Mouse (Mus musculus) neural tube, embryonic 14.5 days (tissue): ENCODE measurements around the gene Pafah2. TPM values are rescaled to one million over a fixed set of nuclear protein-coding genes. Genes with fewer than 3 reads are reported as not detected.
A peak's percentile ranks its signal among the peaks of the same experiment; 100 is the strongest.

Experiments used
- ATAC-seq: fragments of 200-750 bp; cut with Nextera tagmentation; 2 replicates; pipeline ENCODE4 v1.8.0; 2017; ENCODE audit warnings: low read depth, mild to moderate bottlenecking, moderate TSS enrichment, moderate library complexity
- H3K27ac ChIP-seq: fragments of 300-500 bp; sonication (generic); 2 replicates; pipeline ENCODE4 v1.5.1; 2014; ENCODE audit warnings: low read depth, mild to moderate bottlenecking, control low read depth, low read length, moderate library complexity, mixed read lengths
- H3K27me3 ChIP-seq: fragments of 300-500 bp; sonication (generic); 2 replicates; pipeline ENCODE4 v1.6.1; 2014; ENCODE audit warnings: low read length; ENCODE audit not compliant: control insufficient read depth, insufficient read depth
- H3K36me3 ChIP-seq: fragments of 300-500 bp; sonication (generic); 2 replicates; pipeline ENCODE4 v1.6.1; 2014; ENCODE audit warnings: low read length, mixed read lengths; ENCODE audit not compliant: control insufficient read depth, insufficient read depth
- H3K4me1 ChIP-seq: fragments of 300-500 bp; sonication (generic); 2 replicates; pipeline ENCODE4 v1.6.1; 2014; ENCODE audit warnings: low read length; ENCODE audit not compliant: control insufficient read depth, insufficient read depth
- H3K4me2 ChIP-seq: fragments of 300-500 bp; sonication (generic); 2 replicates; pipeline ENCODE4 v1.6.1; 2014; ENCODE audit warnings: mild to moderate bottlenecking, low read depth, low read length, control low read depth
- H3K4me3 ChIP-seq: fragments of 300-500 bp; sonication (generic); 2 replicates; pipeline ENCODE4 v1.5.1; 2014; ENCODE audit warnings: low read depth, low read length, control low read depth, mixed read lengths
- H3K9ac ChIP-seq: fragments of 300-500 bp; sonication (generic); replicated peaks from 2 replicates; pipeline ENCODE4 v1.6.1; 2014; ENCODE audit warnings: low read depth, mild to moderate bottlenecking, control low read depth, low read length, mixed read lengths
- H3K9me3 ChIP-seq: fragments of 300-500 bp; sonication (generic); 2 replicates; pipeline ENCODE4 v1.6.1; 2016; ENCODE audit warnings: low read length; ENCODE audit not compliant: control insufficient read depth
- WGBS: fragments of 180-500 bp; shearing (Covaris S2); extraction: QIAGEN DNeasy Blood & Tissue Kit; methylation state at CpG from one replicate; pipeline ENCODE4 v1.1.7; 2014; 5-methylcytosine and 5-hydroxymethylcytosine counted together
- polyA plus RNA-seq: library from polyadenylated mRNA; unstranded; fragments of >200 nt; fragmentation: Nextera tagmentation; extraction: Ambion mirVana; gene quantifications from 2 replicates; pipeline ENCODE4 v1.2.1, GENCODE M21; 2014

Pafah2 gene
- polyA plus RNA-seq, 1 experiment from 2014 or later = 7.7 TPM

GRCm38 (mm10) chr4:134468215-134468575 is 72.1 kb downstream of the Pafah2 start, which contains the start of gene Stmn1:
Gene Stmn1, plus strand, starts transcription at chr4:134468320.
- H3K36me3 ChIP-seq = peaks cover 22% of the 10 kb centered on the region
- peak; percentile 95 for ATAC-seq
- peak within 1 kb of the TSS; percentile 97 for H3K27ac ChIP-seq
- H3K9me3 ChIP-seq = no peaks in the 10 kb centered on the region
- peaks cover 35% of the 10 kb centered on the region for H3K4me1 ChIP-seq
- no peaks in the 10 kb centered on the region for H3K27me3 ChIP-seq
- H3K4me2 ChIP-seq = peak within 1 kb of the TSS; percentile 92
- H3K9ac ChIP-seq = peak within 1 kb of the TSS; percentile 94
- WGBS = 2% methylated on average over 28 of the region's 31 CpGs
- peak within 1 kb of the TSS; percentile 73 for H3K4me3 ChIP-seq

DNA sequence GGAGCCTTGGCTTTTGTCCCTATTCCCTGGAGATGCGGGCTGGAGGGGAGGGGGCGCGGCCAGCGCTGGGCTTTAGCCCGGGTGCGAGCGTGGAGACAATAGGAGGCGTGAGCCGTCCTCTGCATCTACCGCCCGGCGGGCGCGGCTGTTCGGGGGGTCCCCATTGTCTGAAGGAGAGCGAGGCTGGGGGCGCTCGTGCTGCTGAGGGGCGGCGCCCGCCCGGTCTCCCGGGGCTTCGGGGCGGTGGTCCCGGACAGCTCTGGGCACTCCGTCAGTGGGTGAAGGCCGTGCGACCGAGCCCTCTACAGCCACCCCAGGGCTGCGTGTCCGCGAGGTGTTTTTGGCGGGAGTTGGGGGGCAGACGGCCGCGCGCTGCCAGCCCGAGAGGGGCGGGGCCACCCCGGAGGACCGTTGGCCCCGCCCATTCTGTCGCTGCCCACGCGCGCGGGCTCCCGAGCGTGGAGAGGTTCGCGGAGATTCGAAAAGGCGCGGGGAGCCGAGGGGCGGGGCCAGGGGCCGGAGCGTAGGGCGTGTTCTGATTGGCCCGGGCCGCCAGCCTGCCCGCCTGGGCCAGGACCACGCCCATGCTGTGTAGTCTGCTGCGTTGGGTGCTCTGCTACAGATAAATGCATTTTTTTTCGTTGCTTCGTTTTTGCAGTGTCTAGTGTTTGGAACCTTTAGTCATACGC is 72.6 kb downstream of the Pafah2 start:
- H3K27me3 ChIP-seq = no peaks in the 10 kb centered on the region
- H3K9ac ChIP-seq = peak overlapping the region; percentile 94
- WGBS = under 1% methylated on average over 67 of the region's 68 CpGs
- H3K4me2 ChIP-seq = peak overlapping the region; percentile 92
- no peaks in the 10 kb centered on the region for H3K9me3 ChIP-seq
- H3K27ac ChIP-seq = peak overlapping the region; percentile 97
- peaks cover 36% of the 10 kb centered on the region for H3K4me1 ChIP-seq
- H3K36me3 ChIP-seq = peaks cover 23% of the 10 kb centered on the region
- H3K4me3 ChIP-seq = peak overlapping the region; percentile 73
- peak; percentile 82 for ATAC-seq

DNA sequence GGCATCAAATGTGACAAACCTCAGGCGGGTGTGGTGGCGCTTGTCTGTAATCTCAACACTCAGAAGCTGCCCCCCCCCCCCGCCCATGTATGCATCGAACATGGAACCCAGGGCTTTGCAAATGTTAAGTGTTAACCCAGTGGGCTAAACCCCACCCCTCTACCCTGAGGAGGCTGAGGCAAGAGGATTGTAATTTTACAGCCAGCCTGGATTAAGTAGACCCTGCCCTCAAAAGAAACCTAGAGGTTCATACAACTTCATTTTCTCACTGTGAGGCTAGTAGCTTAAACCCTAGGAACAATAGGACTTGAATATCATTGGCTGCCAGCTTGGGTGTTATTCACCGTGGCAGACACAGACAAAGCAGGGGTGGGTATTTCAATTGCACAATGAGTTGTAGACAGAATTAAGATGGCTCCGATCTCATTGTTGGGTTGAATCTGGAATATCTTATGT is 73.2 kb downstream of the Pafah2 start:
- ATAC-seq = peak; percentile 15; the same call in 1 of the 2 replicates
- peak overlapping the region; percentile 73 for H3K4me3 ChIP-seq
- peak overlapping the region; percentile 92 for H3K4me2 ChIP-seq
- no peaks in the 10 kb centered on the region for H3K27me3 ChIP-seq
- WGBS = 3% methylated on average over 6 of the region's 6 CpGs
- peaks cover 29% of the 10 kb centered on the region for H3K36me3 ChIP-seq
- peak overlapping the region; percentile 94 for H3K9ac ChIP-seq
- peaks cover 43% of the 10 kb centered on the region for H3K4me1 ChIP-seq
- no peaks in the 10 kb centered on the region for H3K9me3 ChIP-seq
- H3K27ac ChIP-seq = peak overlapping the region; percentile 97

GRCm38 (mm10) chr4:134469985-134470384 is 73.9 kb downstream of the Pafah2 start:
- H3K4me3 ChIP-seq = peak overlapping the region; percentile 73
- peaks cover 45% of the 10 kb centered on the region for H3K4me1 ChIP-seq
- H3K36me3 ChIP-seq = peaks cover 35% of the 10 kb centered on the region
- H3K9me3 ChIP-seq = no peaks in the 10 kb centered on the region
- peak overlapping the region; percentile 94 for H3K9ac ChIP-seq
- no peaks in the 10 kb centered on the region for H3K27me3 ChIP-seq
- peak overlapping the region; percentile 97 for H3K27ac ChIP-seq
- no peak for ATAC-seq
- H3K4me2 ChIP-seq = peak overlapping the region; percentile 92
- 22% methylated on average over 3 of the region's 3 CpGs for WGBS

GRCm38 (mm10) chr4:134471469-134471868 is 75.3 kb downstream of the Pafah2 start:
- peak overlapping the region; percentile 94; the same call in 1 of the 2 replicates for H3K9ac ChIP-seq
- ATAC-seq = no peak
- H3K4me1 ChIP-seq = peaks cover 37% of the 10 kb centered on the region
- H3K9me3 ChIP-seq = no peaks in the 10 kb centered on the region
- peak overlapping the region; percentile 70 for H3K27ac ChIP-seq
- H3K4me3 ChIP-seq = peak overlapping the region; percentile 73
- peak overlapping the region; percentile 92 for H3K4me2 ChIP-seq
- peaks cover 38% of the 10 kb centered on the region for H3K36me3 ChIP-seq
- no peaks in the 10 kb centered on the region for H3K27me3 ChIP-seq

DNA sequence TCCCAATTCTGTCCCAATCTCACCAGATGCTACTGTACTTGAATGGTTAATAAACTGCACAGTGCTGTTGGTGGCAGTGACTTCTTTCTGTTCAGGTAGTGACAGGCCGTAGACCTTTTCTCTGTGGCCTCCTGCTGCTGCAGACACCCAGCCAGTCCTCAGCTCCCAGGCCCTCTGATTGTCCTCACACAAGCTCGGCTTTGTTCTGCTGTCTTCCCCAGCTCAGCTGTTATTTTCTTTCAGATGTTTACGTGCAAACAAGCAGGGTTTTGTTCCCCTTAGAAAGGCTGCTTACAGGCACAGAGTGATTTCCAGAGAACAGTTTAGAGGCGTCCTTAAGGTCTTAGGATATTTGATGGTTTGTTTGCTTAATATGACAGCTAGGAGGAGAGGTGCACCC is 77.6 kb downstream of the Pafah2 start:
- WGBS = 44% methylated on average over 4 of the region's 4 CpGs
- Histone ChIP-seq H3K4me1 (peaks cover 31% of the 10 kb centered on the region), H3K36me3 (peaks cover 46% of the 10 kb centered on the region), H3K27me3 (no peaks in the 10 kb centered on the region), H3K4me2 (no peak overlapping the region; the same call in 1 of the 2 replicates), H3K9ac (0 out of 2 replicates have a peak overlapping the region, but pooled peaks have one; percentile 8), H3K4me3 (no peak overlapping the region), H3K27ac (peak overlapping the region; percentile 80), H3K9me3 (no peaks in the 10 kb centered on the region)
- no peak for ATAC-seq

DNA sequence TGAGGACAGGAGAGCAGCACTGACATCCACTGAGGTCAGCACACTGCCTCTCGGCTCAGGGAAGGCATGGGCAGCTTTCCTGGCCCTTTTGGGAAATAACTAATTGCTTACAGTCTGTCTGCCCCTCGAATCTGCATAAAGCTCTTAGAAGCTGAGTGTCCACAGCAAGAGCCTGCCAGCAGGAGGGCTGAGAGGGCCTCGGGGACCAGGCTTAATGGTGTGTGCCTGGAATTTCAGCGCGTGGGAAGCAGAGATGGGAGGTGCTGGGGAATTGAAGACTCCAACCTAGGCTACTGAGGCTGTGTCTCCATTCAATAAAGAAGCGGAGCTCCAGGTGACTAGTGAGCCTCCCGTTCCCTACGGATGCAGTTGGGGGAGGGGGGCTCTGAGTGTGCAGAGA is 78.1 kb downstream of the Pafah2 start:
- peak; percentile 20; the same call in 1 of the 2 replicates for ATAC-seq
- 24% methylated on average over 8 of the region's 8 CpGs for WGBS
- Histone ChIP-seq H3K27ac (peak overlapping the region; percentile 80), H3K4me2 (peak overlapping the region; percentile 31; the same call in 1 of the 2 replicates), H3K9me3 (no peaks in the 10 kb centered on the region), H3K27me3 (no peaks in the 10 kb centered on the region), H3K9ac (0 out of 2 replicates have a peak overlapping the region, but pooled peaks have one; percentile 8), H3K4me3 (no peak overlapping the region), H3K4me1 (peaks cover 31% of the 10 kb centered on the region), H3K36me3 (peaks cover 46% of the 10 kb centered on the region)

DNA sequence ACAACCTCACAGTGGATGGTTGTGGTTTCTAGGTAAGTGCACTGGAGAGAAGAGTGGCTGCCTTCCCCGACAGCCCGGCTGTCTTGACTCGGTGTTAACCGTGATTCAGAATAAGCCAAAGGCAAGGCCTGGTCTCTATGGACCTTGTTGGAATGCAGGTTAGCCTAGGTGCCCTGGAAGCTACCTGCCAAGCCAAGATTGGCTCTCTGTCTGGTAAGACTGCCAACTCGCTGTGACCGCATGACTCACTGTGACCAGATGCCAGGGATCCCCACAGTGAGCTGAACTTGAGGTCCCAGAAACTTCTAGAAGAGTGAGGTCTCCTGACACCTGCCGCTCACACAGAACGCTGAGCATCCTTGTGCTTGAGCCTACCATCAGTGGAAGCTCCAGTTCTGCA is 80.8 kb downstream of the Pafah2 start:
- no peak for ATAC-seq

More for the DNA sequence above, 80.8 kb downstream of the Pafah2 start:
- 81% methylated on average over 8 of the region's 8 CpGs for WGBS
- no peak overlapping the region for H3K9ac ChIP-seq
- no peaks in the 10 kb centered on the region for H3K27me3 ChIP-seq
- H3K36me3 ChIP-seq = peaks cover 36% of the 10 kb centered on the region
- H3K27ac ChIP-seq = 0 out of 2 replicates have a peak overlapping the region, but pooled peaks have one; percentile 23
- H3K9me3 ChIP-seq = no peaks in the 10 kb centered on the region
- no peak overlapping the region for H3K4me2 ChIP-seq
- no peak overlapping the region for H3K4me3 ChIP-seq
- peaks cover 24% of the 10 kb centered on the region for H3K4me1 ChIP-seq
